Mouse (Mus musculus) left cerebral cortex, postnatal 14 days (tissue): ENCODE data around the gene Prkab2. TPM values are rescaled to one million over a fixed set of nuclear protein-coding genes. Genes with fewer than 3 reads are reported as not detected.

Experiments
- DNase-seq, 2 experiments: peaks; one replicate each; pipeline ENCODE4 v3.0.0; 2021 to 2022; ENCODE audit warnings: low spot score in 2 of 2, mixed read lengths in 1 of 2
- intact Hi-C: fragments of 180-260 bp; cut with DNase I; formaldehyde crosslinking; loops from one replicate; pipeline ENCODE4 v1.15.1; 2025
- long read RNA-seq, 2 experiments: library from polyadenylated mRNA; stranded (forward); transcript quantifications; one replicate each; pipeline ENCODE4 v2.0.0; 2021
- total RNA-seq, 2 experiments: library from RNA; stranded (reverse); gene quantifications; 2 replicates each; pipeline ENCODE4 v1.2.3; 2021

Gene Prkab2
- total RNA-seq: 10 to 100 TPM; 29.8 to 31.8 TPM
- long read RNA-seq, experiment 1, full-length matches to known transcripts: 3 of 33 reads
- long read RNA-seq, experiment 1, partial matches to known transcripts: 25 of 33 reads
- long read RNA-seq, experiment 1, other reads (novel, unspliced or antisense): 5 of 33 reads
- long read RNA-seq, experiment 2, partial matches to known transcripts: 4 of 16 reads
- long read RNA-seq, experiment 2, other reads (novel, unspliced or antisense): 11 of 16 reads

- DNase-seq: peak; percentile 99
- intact Hi-C loops: loop anchor here (5.0 kb wide), 1 partner anchor 46 kb away; the partner anchor contains the start of gene Chd1l
These were observed at the start of gene Prkab2 for GRCm38 (mm10) chr3:97657655-97658411. Gene Prkab2 (plus strand): TSS chr3:97658193.

GRCm38 (mm10) chr3:97609201-97609844 is 48.7 kb upstream of the Prkab2 start:
- no peak for DNase-seq
- intact Hi-C loops: no loop called here

- peak; percentile 86 to 94 for DNase-seq
- intact Hi-C loops: loop anchor here (5.0 kb wide), 1 partner anchor 47 kb away; the partner anchor contains the start of gene Prkab2
These were observed 48.1 kb upstream of the Prkab2 start, which contains the start of gene Chd1l for GRCm38 (mm10) chr3:97609845-97610410. Gene Chd1l (minus strand): TSS chr3:97610203.

DNA sequence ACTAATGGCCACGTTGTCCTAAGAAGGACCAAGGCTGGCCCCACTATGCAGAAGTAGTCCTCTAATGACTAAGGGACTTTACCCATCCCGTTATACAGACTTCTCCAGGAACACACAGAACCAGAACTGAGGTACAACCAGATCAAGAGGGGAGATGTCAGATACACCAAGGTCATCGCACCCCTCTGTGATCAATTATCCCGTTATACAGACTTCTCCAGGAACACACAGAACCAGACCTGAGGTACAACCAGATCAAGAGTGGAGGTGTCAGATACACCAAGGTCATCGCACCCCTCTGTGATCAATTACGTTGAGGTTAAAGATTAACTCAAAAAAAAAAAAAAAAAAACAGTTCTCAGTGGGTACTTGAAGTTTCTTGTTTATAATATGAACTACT is 47.0 kb upstream of the Prkab2 start:
- no peak for DNase-seq
- intact Hi-C loops: loop anchor here (5.0 kb wide), 1 partner anchor 46 kb away; the partner anchor contains the start of gene Prkab2

DNA sequence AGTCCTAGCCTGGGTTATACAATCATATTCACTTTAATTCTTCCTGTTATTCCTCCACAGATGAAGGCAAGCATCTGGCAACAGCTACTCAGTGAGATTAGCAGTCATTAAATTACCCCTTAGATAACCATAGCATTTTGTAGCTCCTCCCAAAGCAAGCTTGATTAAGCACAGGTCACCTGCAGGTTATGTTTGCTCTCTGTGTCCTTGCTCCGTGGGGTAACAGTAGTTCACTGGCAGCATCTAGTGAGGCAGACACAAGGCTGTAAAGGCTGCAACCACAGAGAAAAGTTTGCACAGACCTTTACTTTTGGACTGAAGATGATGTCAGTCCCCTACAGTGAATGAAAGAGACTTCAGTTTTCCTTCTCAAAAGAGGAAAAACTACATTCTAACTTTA is 42.8 kb upstream of the Prkab2 start:
- intact Hi-C loops: no loop called here
- no peak for DNase-seq

- no peak for DNase-seq
- intact Hi-C loops: no loop called here
These were observed 42.1 kb upstream of the Prkab2 start for GRCm38 (mm10) chr3:97615933-97616332.

- intact Hi-C loops: no loop called here
- DNase-seq: no peak
These were observed 40.7 kb upstream of the Prkab2 start for GRCm38 (mm10) chr3:97617091-97617825.

GRCm38 (mm10) chr3:97617899-97618298 is 40.1 kb upstream of the Prkab2 start:
- no peak for DNase-seq
- intact Hi-C loops: no loop called here

GRCm38 (mm10) chr3:97620657-97621056 is 37.3 kb upstream of the Prkab2 start:
- intact Hi-C loops: no loop called here

DNA sequence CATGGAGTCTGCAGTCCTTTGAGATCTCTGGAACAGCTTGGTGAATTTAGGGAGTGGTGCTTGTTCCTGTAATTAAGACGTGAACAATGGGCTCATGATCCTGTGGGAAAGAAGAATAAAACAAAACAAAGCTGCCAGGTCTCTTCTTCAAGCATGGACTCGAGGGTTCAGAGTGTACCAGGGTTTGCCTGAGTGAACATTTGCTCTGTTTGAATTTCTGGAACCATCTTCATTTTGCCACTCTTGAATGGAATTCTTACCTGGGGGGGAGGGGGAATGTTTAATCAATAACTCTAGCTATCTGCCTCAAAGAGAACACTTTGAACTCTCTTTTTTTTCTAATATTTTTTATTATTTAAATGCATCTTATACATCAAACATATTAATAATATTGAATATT is 33.4 kb upstream of the Prkab2 start:
- intact Hi-C loops: no loop called here
- no peak for DNase-seq

More at GRCm38 (mm10) chr3:97620657-97621056, 37.3 kb upstream of the Prkab2 start:
- no peak for DNase-seq

GRCm38 (mm10) chr3:97627893-97628292 is 30.1 kb upstream of the Prkab2 start:
- DNase-seq: no peak
- intact Hi-C loops: no loop called here

DNA sequence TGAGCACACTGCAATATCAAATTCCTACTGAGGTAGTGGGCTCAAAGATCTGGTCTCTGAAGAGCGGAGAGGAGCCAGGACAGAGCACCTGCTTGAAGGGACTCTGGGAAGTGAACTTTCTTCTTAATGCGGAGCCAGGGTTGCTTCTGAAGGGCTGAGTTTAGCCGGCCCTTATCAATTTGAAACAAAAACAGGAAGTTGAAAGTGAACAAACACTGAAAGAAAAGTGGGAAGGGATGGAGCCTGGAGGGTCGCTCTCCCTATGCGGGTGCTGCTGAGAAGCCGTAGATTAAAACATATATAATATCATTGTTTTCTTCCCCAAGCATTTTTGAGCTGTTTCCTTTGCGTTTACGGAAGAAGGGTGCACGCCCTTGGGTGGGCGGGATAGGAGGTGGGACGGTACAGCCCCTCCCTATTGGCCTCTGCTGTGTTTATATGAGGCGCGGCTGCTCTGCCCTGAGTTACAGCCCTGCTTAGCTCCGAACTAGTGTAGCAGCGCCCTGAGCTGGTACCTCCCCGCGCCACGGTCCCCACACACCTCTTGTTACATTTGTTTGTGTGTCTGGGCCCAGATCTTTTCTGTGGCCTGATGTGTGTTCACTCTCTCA is 29.5 kb upstream of the Prkab2 start, which contains the start of gene Fmo5:
Gene Fmo5, plus strand, starts transcription at position 414 of the 611 bp plus-strand sequence.
- no peak for DNase-seq
- intact Hi-C loops: no loop called here

GRCm38 (mm10) chr3:97629941-97630340 is 28.1 kb upstream of the Prkab2 start:
- intact Hi-C loops: no loop called here
- no peak for DNase-seq

DNA sequence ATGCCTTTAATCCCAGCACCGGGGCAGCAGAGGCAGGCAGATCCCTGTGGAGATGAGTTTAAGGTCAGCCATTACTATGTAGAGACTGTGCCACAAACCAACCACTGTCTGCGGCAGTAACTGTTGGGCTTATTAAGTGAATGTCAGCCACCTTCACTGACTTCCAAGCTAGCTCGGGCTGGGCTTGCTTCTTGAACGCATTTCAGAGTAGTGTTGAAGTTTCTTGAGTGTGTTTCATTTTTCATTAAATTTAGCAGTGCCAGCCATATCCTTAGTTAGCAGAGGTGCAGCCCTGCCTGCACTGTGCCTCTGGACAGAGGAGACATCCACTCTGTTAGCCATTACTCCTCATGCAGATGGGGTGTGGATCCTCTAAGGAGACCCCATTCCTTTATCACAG is 27.2 kb upstream of the Prkab2 start:
- intact Hi-C loops: no loop called here
- no peak for DNase-seq

DNA sequence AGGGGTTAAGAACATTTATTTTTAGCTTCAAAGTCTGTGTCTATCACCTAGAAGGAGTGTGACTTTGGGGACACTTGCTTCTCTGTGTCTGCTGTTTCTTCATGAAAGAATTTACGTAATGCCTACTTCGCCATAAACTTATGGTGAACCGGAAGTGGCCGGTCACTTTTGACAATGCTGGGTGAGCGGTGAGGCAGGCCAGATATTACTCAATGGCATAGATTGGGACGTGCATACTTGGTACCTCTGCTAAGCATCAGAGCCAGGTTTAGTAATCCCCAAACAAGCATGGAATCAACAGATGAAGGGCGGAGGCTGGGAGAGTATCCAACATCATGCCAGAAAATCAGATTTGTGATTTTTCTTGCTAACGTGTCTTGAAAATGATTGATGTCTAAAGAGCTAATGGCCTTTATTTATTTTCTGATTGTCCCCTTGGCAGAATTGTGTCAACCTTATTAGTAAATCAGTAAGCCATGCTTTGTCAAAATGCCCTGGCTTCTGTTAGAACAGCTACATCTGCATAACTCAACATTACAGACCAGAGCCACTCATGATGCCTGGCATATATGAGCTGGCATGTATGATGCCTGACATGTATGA is 26.6 kb upstream of the Prkab2 start:
- DNase-seq: no peak
- intact Hi-C loops: no loop called here

- intact Hi-C loops: no loop called here
- DNase-seq: no peak
These were observed 24.5 kb upstream of the Prkab2 start for GRCm38 (mm10) chr3:97633456-97633855.

- intact Hi-C loops: no loop called here
- DNase-seq: peak in 1 of 2 experiments; percentile 25
These were observed 23.7 kb upstream of the Prkab2 start for GRCm38 (mm10) chr3:97634288-97634761.

DNA sequence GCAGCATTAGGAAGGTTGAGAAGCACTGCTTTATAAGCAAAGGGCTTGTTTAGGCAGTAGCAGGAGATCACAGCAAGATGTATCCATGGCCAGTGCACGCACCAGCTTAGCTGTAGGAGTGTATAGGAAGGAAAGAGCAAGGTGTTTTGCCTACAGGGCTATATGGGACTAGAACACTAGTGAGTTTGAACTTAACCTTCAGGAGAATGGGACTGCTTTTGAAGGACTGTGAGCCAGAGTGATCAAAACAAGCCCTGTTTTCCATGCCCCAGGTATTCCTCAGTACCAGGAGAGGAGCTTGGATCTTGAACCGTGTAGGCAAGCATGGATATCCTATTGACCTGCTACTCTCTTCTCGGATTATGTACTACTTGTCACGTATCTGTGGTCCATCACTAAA is 16.6 kb upstream of the Prkab2 start:
- intact Hi-C loops: no loop called here
- no peak for DNase-seq
